Mouse (Mus musculus): ENCODE data around the gene Fnip2. TPM values are rescaled to one million over a fixed set of nuclear protein-coding genes. Genes with fewer than 3 reads are reported as not detected.
"Not testable (repeated sequence)": the region's sequence is repeated elsewhere in the genome, so short reads cannot be mapped to it uniquely, and the experiment has no call there.

Fnip2 gene
- polyA plus RNA-seq, 1 experiment from 2014 or later: 6.4 TPM

- Histone ChIP-seq H3K9ac (no peak overlapping the region), H3K4me1 (ENCODE audit: insufficient read depth) (no peaks in the 10 kb centered on the region), H3K27me3 (ENCODE audit: insufficient read depth, low read length) (no peaks in the 10 kb centered on the region), H3K27ac (ENCODE audit: low read depth) (no peak overlapping the region), H3K4me3 (ENCODE audit: low read depth, low read length) (no peak overlapping the region), H3K9me3 (ENCODE audit: low read depth, low read length) (no peaks in the 10 kb centered on the region), H3K36me3 (ENCODE audit: insufficient read depth) (no peaks in the 10 kb centered on the region), H3K4me2 (no peak overlapping the region)
- ATAC-seq (ENCODE audit: insufficient read depth) (no peak), DNase-seq (no peak)
- no peak for TF ChIP-seq CTCF (IDR thresholded peaks at IDR 0.05; ENCODE audit: low read depth)
- WGBS: 83% methylated on average over 7 of the region's 7 CpGs
These were observed 118.2 kb downstream of the Fnip2 start for GRCm38 (mm10) chr3:79449361-79449760.

DNA sequence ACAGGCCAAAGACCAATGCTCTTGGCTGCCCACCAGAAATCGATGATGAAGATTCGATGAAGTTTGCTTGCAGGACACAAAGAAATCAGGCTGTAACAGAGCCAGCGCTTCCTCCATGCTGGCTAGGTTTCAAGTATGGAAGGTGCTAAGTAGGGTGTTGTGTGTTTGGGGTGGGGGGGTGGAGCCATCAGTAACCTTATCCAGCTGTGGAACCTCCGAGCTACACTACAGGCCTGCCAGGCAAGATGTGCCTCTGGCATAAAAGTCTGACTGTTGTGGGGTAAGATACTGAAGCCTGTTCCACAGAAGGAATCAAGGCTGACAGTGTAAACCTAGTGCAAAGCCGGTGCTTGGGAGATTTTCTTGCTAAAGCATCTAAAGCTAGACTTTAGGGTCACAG, 119.2 kb downstream of the Fnip2 start:
- WGBS: 56% methylated on average over 5 of the region's 5 CpGs
- ATAC-seq (ENCODE audit: insufficient read depth) (peak; percentile 68; the same call in 1 of the 2 replicates), DNase-seq (peak; percentile 54)
- no peak overlapping the region for H3K27ac ChIP-seq (ENCODE audit: low read depth)
- H3K4me2 ChIP-seq: no peak overlapping the region
- no peaks in the 10 kb centered on the region for H3K4me1 ChIP-seq (ENCODE audit: insufficient read depth)
- TF ChIP-seq CTCF (IDR thresholded peaks at IDR 0.05; ENCODE audit: low read depth): no peak
- no peaks in the 10 kb centered on the region for H3K9me3 ChIP-seq (ENCODE audit: low read depth, low read length)
- no peaks in the 10 kb centered on the region for H3K27me3 ChIP-seq (ENCODE audit: insufficient read depth, low read length)
- H3K36me3 ChIP-seq (ENCODE audit: insufficient read depth): no peaks in the 10 kb centered on the region
- no peak overlapping the region for H3K4me3 ChIP-seq (ENCODE audit: low read depth, low read length)
- H3K9ac ChIP-seq: no peak overlapping the region

- not testable (repeated sequence) for H3K27me3 ChIP-seq (ENCODE audit: insufficient read depth, low read length); H3K36me3 ChIP-seq (ENCODE audit: insufficient read depth); H3K4me3 ChIP-seq (ENCODE audit: low read depth, low read length); H3K27ac ChIP-seq (ENCODE audit: low read depth); DNase-seq; H3K9me3 ChIP-seq (ENCODE audit: low read depth, low read length); H3K4me2 ChIP-seq; H3K9ac ChIP-seq; H3K4me1 ChIP-seq (ENCODE audit: insufficient read depth); ATAC-seq (ENCODE audit: insufficient read depth)
- 69% methylated on average over 3 of the region's 3 CpGs for WGBS
These were observed 120.9 kb downstream of the Fnip2 start for GRCm38 (mm10) chr3:79446648-79447047.

- Histone ChIP-seq H3K4me3 (ENCODE audit: low read depth, low read length) (no peak overlapping the region), H3K9ac (no peak overlapping the region), H3K4me2 (no peak overlapping the region), H3K27me3 (ENCODE audit: insufficient read depth, low read length) (no peaks in the 10 kb centered on the region), H3K27ac (ENCODE audit: low read depth) (no peak overlapping the region), H3K36me3 (ENCODE audit: insufficient read depth) (no peaks in the 10 kb centered on the region), H3K4me1 (ENCODE audit: insufficient read depth) (no peaks in the 10 kb centered on the region), H3K9me3 (ENCODE audit: low read depth, low read length) (no peaks in the 10 kb centered on the region)
- no peak for TF ChIP-seq CTCF (IDR thresholded peaks at IDR 0.05; ENCODE audit: low read depth)
- no peak for DNase-seq
- no peak for ATAC-seq (ENCODE audit: insufficient read depth)
- 91% methylated on average over 4 of the region's 4 CpGs for WGBS
These were observed 121.5 kb downstream of the Fnip2 start for GRCm38 (mm10) chr3:79446124-79446523.

DNA sequence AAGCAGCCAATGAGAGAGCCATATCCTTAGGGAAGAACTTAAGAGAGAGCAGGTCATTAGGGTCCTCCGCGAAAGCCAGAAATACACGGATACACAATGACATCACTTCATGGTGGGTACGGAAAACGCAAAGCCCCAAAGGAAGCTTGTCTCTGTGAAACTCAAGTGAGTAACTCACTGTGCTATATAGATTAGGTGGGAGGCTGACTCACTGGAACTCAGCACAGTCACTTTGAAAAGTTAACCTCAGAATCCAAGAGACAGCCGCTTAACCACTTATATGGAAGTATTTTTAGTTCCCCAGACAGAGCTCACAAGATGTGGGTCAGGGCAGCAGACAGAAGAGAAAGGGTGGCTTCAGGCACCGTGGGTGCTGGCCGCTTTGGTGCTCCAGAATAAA, 122.6 kb downstream of the Fnip2 start:
- Histone ChIP-seq H3K9ac (no peak overlapping the region), H3K36me3 (ENCODE audit: insufficient read depth) (no peaks in the 10 kb centered on the region), H3K4me1 (ENCODE audit: insufficient read depth) (no peaks in the 10 kb centered on the region), H3K27me3 (ENCODE audit: insufficient read depth, low read length) (no peaks in the 10 kb centered on the region), H3K27ac (ENCODE audit: low read depth) (no peak overlapping the region), H3K9me3 (ENCODE audit: low read depth, low read length) (no peaks in the 10 kb centered on the region), H3K4me2 (no peak overlapping the region), H3K4me3 (ENCODE audit: low read depth, low read length) (no peak overlapping the region)
- ATAC-seq (ENCODE audit: insufficient read depth) (no peak), DNase-seq (no peak)
- TF ChIP-seq CTCF (IDR thresholded peaks at IDR 0.05; ENCODE audit: low read depth): no peak
- 65% methylated on average over 8 of the region's 8 CpGs for WGBS

- ATAC-seq (ENCODE audit: insufficient read depth) (no peak), DNase-seq (no peak)
- 0 out of 2 replicates have a peak, but pooled peaks have one; percentile 7 for TF ChIP-seq CTCF (IDR thresholded peaks at IDR 0.05; ENCODE audit: low read depth)
- Histone ChIP-seq H3K27ac (ENCODE audit: low read depth) (no peak overlapping the region), H3K27me3 (ENCODE audit: insufficient read depth, low read length) (no peaks in the 10 kb centered on the region), H3K4me2 (no peak overlapping the region), H3K4me1 (ENCODE audit: insufficient read depth) (no peaks in the 10 kb centered on the region), H3K9me3 (ENCODE audit: low read depth, low read length) (no peaks in the 10 kb centered on the region), H3K36me3 (ENCODE audit: insufficient read depth) (no peaks in the 10 kb centered on the region), H3K9ac (no peak overlapping the region), H3K4me3 (ENCODE audit: low read depth, low read length) (no peak overlapping the region)
- 71% methylated on average over 4 of the region's 4 CpGs for WGBS
These were observed 123.7 kb downstream of the Fnip2 start for GRCm38 (mm10) chr3:79443850-79444249.

DNA sequence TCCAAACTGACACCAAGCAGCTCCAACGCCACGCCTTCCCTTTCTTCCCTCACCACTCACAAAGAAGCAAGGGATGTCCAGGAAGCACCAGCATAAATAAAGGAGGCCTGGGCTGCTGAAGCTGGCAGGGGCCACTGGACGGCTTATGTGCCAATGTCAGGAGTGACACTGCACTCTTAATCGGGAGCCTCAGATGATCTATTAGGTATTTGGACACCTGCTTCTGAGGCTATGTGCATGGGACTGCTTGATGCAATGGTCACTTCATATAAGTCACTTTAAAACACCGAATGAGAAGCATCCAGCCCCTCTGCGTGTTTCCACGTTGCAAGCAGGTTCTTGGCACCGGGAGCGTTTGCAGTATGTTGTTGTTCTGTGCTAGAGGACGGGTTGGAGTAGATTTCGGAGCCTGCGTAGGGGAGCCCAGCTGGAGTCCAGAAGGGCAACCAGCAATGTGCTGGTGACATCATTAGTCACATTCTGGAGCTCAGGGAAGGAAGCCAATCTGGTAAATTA, 126.6 kb downstream of the Fnip2 start:
- Histone ChIP-seq H3K9me3 (ENCODE audit: low read depth, low read length) (no peaks in the 10 kb centered on the region), H3K4me1 (ENCODE audit: insufficient read depth) (no peaks in the 10 kb centered on the region), H3K27me3 (ENCODE audit: insufficient read depth, low read length) (no peaks in the 10 kb centered on the region), H3K4me3 (ENCODE audit: low read depth, low read length) (no peak overlapping the region), H3K27ac (ENCODE audit: low read depth) (no peak overlapping the region), H3K4me2 (no peak overlapping the region), H3K36me3 (ENCODE audit: insufficient read depth) (no peaks in the 10 kb centered on the region), H3K9ac (no peak overlapping the region)
- ATAC-seq (ENCODE audit: insufficient read depth): 0 out of 2 replicates have a peak, but pooled peaks have one; percentile 28
- WGBS: 57% methylated on average over 12 of the region's 12 CpGs
- TF ChIP-seq CTCF (IDR thresholded peaks at IDR 0.05; ENCODE audit: low read depth): no peak
- DNase-seq: peak; percentile 26

DNA sequence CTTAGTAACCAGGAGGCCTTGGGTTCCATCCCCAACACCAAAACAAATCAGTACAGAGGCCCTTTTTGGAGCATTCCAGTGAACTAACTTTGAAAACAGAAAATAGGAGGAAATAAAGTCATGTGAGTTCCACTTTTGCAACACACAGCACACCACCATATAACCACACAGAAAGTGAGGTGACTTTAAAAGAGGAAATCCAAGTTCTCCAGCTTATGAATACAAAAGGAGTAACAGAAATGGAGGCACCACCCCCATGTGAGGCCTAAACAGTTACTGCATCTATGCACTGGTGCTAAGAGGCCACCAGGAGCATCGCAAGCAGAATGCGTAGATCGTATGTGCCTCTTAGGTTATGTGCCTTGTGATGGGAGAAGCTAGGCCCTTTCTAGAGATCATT, 129.3 kb downstream of the Fnip2 start:
- no peaks in the 10 kb centered on the region for H3K4me1 ChIP-seq (ENCODE audit: insufficient read depth)
- 97% methylated on average over 3 of the region's 3 CpGs for WGBS
- no peak overlapping the region for H3K9ac ChIP-seq
- H3K9me3 ChIP-seq (ENCODE audit: low read depth, low read length): no peaks in the 10 kb centered on the region
- ATAC-seq (ENCODE audit: insufficient read depth) (no peak), DNase-seq (no peak)
- no peak overlapping the region for H3K4me3 ChIP-seq (ENCODE audit: low read depth, low read length)
- H3K27me3 ChIP-seq (ENCODE audit: insufficient read depth, low read length): no peaks in the 10 kb centered on the region
- no peak overlapping the region for H3K4me2 ChIP-seq
- no peak for TF ChIP-seq CTCF (IDR thresholded peaks at IDR 0.05; ENCODE audit: low read depth)
- no peak overlapping the region for H3K27ac ChIP-seq (ENCODE audit: low read depth)
- no peaks in the 10 kb centered on the region for H3K36me3 ChIP-seq (ENCODE audit: insufficient read depth)
